Mouse (Mus musculus): Measurements from ENCODE around the gene Cers5.

Gene Cers5

DNA sequence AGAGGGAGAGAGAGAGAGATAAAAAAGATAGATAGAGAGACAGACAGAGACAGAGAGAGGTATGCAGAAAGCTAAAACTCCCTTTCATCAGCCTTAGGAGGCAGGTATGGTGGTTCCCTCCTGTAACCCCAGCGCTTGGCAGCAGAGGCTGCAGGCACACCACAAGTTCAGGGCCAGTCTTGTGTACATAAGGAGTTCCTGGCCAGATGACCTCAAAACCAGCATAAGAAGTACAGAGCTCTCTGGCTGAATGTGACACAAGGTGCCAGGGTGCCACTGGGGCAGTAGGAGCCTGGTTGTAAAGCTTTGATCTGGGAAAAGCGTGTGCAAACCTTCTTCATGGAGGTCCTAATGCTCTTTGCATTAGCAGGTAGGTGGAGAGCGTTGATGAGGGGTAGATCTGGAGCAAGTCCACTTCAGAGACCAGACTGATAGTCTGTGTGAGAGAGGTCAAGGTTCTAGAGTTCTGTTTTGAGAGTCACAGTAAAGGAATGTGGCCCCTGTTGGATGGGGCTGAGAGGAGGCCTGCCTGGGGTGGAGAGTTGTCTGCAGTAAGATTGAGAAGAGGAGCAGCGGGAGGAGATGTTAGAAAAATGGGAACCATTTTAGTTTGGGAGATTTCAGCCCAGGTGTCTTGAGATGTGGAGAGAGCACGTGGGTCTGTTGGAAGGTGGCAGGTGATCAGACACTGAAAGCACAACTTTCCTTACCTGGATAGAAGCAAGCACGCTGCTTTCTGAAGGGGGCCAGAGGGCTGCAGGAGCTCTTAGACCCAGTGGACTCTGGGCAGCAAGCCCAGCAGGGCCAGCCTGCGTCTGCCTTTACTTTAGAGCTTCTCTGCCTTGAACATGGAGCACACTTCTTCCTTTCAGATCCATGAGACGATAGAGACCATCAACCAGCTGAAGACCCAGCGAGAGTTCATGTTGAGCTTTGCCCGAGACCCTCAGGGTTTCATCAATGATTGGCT lies 62.2 kb downstream of the Cers5 start:
- 77% methylated on average over 10 of the region's 10 CpGs for WGBS

DNA sequence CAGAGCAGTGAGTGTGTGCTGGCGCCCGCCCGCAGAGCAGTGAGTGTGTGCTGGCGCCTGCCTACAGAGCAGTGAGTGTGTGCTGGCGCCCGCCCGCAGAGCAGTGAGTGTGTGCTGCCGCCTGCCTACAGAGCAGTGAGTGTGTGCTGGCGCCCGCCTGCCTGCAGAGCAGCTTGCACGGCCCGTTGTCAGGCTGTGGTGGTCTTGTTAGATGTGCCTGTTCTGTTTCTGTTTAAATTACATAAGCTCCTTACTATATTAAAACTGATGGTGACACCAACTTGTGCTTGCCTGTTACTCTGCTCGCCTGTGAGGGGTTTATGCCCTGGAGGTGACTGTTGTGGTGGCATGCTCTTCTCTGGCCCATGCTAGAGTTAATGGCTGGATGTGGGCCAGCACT lies 64.5 kb downstream of the Cers5 start:
- 74% methylated on average over 13 of the region's 13 CpGs for WGBS

DNA sequence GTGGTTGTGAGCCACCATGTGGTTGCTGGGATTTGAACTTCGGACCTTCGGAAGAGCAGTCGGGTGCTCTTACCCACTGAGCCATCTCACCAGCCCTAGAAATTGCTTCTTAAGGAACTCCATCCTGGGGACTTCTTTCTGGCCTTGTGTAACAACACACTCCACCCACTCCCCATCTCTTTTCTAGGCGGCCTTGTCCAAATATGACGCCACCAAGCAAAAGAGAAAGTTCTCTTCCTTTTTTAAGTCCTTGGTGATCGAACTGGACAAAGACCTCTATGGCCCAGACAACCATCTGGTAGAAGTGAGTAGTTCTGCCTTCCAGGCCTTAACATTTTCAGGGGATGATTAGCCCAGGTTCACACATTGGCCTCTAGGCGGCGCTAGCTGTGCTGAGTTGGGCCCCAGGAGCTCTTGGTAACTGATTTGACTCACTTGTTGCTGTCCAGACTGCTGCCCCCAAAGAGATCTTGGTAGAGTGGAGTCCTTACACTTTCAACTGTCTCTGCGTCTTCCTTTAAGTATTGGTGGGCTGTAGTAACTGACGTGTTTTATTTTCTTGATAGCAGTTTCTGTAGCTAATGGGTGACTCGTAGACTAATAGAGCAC lies 67.1 kb downstream of the Cers5 start, which contains the start of gene Gm17349:
Gene Gm17349, minus strand, starts transcription at position 51 of the 609 bp plus-strand sequence.
- 45% methylated on average over 11 of the region's 11 CpGs for WGBS

DNA sequence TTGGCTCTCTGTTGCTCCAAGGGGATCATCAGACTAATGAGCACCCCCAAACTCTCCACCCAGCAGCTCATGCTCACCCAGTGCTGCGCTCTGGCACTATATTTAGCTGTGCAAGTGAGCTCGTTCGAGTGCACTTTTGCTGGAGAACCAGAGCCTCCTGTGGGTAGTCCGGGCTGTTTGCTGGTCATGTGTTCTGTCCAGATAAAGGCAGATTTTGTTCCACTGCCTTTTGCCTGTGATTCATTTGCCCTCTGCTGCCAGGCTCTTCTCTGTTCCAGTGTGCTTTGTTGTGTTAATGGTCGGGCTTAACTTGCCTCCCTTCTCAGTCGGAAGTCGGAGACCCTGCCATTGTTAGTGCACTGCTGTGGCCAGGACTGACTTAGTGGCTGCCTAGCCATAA lies 67.8 kb downstream of the Cers5 start:
- WGBS = 20% methylated on average over 7 of the region's 7 CpGs

- 10% methylated on average over 23 of the region's 23 CpGs for WGBS
Measured at GRCm38 (mm10) chr15:99704041-99704681, 68.5 kb downstream of the Cers5 start.

- WGBS = 33% methylated on average over 5 of the region's 5 CpGs
Measured at GRCm38 (mm10) chr15:99703676-99704040, 69.0 kb downstream of the Cers5 start.

DNA sequence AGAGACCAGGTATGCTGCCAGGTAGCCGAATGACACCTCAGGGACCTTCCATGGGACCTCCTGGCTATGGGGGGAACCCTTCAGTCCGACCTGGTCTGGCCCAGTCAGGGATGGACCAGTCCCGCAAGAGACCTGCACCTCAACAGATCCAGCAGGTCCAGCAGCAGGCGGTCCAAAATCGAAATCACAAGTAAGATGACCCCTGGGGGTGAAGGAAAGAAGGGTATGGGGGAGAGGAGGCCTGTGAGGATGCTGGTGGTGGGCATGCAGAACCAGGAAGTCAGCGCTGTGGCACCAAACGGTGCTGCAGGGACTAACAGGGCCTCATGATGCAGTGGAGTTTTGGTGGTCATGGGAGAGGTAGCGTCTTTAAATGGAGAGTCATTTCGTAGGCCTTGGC lies 69.6 kb downstream of the Cers5 start:
- WGBS = 47% methylated on average over 9 of the region's 9 CpGs

- under 1% methylated on average over 71 of the region's 71 CpGs for WGBS
Measured at GRCm38 (mm10) chr15:99701999-99702900, 70.4 kb downstream of the Cers5 start, which contains the start of gene Smarcd1. Gene Smarcd1, plus strand, starts transcription at chr15:99702129.

DNA sequence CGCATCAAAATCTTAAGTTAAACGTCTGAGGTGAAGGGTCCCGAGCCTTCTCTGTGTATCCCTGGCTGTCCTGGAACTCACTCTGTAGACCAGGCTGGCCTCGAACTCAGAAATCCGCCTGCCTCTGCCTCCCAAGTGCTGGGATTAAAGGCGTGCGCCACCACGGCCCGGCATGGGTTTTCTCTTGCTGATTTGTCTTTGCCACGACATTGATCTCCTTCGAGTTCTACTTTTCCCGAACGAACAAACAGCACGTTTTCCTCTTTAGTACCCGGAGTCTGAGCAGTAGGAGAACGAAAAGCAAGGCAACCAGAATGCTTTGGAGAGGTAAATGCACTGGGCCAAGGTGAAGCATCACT lies 71.1 kb downstream of the Cers5 start:
- WGBS = 34% methylated on average over 16 of the region's 16 CpGs

- WGBS = 84% methylated on average over 18 of the region's 18 CpGs
Measured at GRCm38 (mm10) chr15:99700219-99701106, 72.2 kb downstream of the Cers5 start.

DNA sequence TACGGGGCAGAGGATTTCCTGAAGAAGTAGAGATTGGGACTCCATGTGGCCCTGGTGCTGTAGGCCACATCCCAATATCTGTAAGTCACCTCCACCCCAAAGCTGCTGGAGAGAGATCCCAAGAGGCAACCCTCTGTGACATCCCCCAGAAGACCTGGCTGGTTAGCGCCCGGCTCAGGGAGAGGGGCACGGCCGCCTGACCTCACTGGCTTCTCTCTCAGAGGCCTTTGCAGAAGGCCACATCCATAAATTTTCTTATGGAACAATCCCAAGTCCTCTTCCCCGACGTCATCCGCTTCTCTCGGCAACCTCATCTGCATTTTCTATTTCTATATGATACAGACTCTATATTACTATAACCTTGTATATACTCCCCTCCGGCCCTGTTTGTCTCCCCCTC lies 73.0 kb downstream of the Cers5 start:
- 73% methylated on average over 10 of the region's 10 CpGs for WGBS

DNA sequence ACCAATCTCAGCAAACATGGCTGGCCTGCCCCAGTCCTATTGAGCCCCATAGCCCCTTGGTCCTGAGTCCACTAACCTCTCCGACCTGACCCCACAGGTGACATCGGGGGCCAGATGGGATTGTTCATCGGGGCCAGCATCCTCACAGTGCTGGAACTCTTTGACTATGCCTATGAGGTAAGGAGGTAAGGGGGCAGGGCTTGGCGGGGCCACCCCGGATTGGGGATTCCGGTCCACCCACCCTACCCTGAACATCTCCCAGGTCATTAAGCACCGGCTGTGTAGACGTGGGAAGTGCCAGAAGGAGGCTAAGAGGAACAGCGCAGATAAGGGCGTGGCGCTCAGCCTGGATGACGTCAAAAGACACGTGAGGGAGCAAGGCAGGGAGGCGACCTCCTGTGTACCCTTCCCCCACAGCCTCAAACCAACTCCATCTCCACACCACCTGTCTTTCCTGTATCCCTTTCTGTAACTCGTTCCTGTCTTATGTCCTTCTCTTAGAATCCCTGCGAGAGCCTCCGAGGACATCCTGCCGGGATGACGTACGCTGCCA lies 74.1 kb downstream of the Cers5 start:
- WGBS = 38% methylated on average over 20 of the region's 20 CpGs

DNA sequence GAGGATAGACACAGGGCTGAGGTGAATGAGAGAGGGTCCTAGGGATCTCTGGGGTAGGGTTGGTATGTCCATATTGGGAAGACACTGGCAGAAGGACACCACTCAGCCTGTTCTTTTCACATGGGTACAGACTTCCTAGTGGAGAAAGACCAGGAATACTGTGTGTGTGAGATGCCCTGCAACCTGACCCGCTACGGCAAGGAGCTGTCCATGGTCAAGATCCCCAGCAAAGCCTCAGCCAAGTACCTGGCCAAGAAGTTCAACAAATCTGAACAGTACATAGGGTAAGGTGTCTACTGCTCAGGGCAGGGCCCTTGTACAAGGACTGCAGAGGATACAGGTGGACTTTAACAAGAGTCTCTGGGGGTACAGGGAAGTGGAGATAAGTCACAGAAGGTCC lies 75.4 kb downstream of the Cers5 start:
- WGBS = 72% methylated on average over 2 of the region's 2 CpGs

- WGBS = 57% methylated on average over 9 of the region's 9 CpGs
Measured at GRCm38 (mm10) chr15:99691976-99692375, 80.7 kb downstream of the Cers5 start.

DNA sequence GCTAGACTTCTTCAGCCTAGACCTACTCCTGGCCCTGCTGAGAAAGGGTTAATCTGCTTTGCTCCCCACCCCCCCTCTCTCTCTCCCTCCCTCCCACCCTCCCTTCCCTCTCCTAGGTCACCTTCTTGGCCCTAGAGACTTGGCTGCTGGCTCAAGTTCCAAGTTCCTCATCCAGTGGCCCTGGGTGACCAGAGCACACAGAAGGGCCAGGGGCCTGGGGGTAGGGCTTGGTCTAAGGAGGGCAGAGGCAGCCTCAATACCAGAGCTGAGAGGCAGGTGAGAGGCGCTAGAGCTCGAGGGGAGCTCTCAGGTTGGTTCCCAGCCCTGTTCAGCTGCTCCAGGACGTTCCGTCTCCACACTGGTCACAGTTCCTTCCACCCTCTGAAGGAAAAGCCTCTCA lies 81.8 kb downstream of the Cers5 start:
- WGBS = 58% methylated on average over 4 of the region's 4 CpGs

- WGBS = 3% methylated on average over 4 of the region's 4 CpGs
Measured at GRCm38 (mm10) chr15:99688712-99689111, 84.0 kb downstream of the Cers5 start.
